Mouse (Mus musculus): ENCODE data around the gene Adcy5. TPM values are rescaled to one million over a fixed set of nuclear protein-coding genes. Genes with fewer than 3 reads are reported as not detected.

The Adcy5 gene
- total and polyA plus RNA-seq, 3 experiments = under 0.01 to 0.08 TPM; not detected in 1

DNA sequence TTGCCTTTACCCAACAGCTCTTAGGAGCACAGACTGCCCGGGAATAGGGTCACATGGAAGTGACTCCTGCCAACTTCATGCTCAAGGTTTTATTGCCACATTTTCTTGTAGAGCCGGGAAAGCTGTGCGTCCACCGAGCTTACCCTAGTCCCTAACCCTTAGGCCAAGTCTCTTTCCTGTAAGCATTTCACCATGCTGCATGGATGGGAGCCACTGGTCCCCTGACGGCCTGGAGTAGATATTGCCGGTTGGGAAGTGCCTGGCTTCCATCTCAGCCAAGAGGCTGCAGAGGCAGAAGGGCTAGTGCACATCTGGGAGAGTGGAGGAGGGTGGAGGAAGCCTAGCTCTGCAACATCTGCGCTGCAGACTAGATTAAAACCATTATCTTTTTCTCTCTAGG, 14.8 kb downstream of the Adcy5 start:
- Histone ChIP-seq H3K27ac (ENCODE audit: control insufficient read depth, low read depth, low read length) (no peak overlapping the region), H3K27me3 (ENCODE audit: control insufficient read depth in 1 of 2, insufficient read depth in 2 of 2, low read length in 2 of 2) (no peaks in the 10 kb centered on the region), H3K9me3 (replicated peaks; ENCODE audit: insufficient read depth, low read length) (no peaks in the 10 kb centered on the region), H3K9ac (ENCODE audit: control insufficient read depth, low read depth, low read length, poor library complexity, severe bottlenecking) (no peak overlapping the region), H3K36me3 (ENCODE audit: control insufficient read depth in 1 of 2, insufficient read depth in 2 of 2, low read length in 2 of 2) (no peaks in the 10 kb centered on the region), H3K79me2 (ENCODE audit: control insufficient read depth, insufficient read depth, low read length, poor library complexity) (no peaks in the 10 kb centered on the region), H3K4me1 (ENCODE audit: control insufficient read depth in 1 of 2, insufficient read depth in 2 of 2, low read length in 2 of 2) (no peaks in the 10 kb centered on the region), H3K4me3 (ENCODE audit: control insufficient read depth in 1 of 2, insufficient read depth in 1 of 2, low read depth in 2 of 2, low read length in 2 of 2) (no peak overlapping the region)
- DNase-seq (ENCODE audit: low read depth, low spot score) = no peak
- no peak for TF ChIP-seq KAT2A (conservative IDR thresholded peaks at IDR 0.05; ENCODE audit: low read depth, low read length)
- TF ChIP-seq UBTF (IDR thresholded peaks at IDR 0.05; ENCODE audit: borderline replicate concordance, insufficient read depth, low read depth, low read length) = no peak

DNA sequence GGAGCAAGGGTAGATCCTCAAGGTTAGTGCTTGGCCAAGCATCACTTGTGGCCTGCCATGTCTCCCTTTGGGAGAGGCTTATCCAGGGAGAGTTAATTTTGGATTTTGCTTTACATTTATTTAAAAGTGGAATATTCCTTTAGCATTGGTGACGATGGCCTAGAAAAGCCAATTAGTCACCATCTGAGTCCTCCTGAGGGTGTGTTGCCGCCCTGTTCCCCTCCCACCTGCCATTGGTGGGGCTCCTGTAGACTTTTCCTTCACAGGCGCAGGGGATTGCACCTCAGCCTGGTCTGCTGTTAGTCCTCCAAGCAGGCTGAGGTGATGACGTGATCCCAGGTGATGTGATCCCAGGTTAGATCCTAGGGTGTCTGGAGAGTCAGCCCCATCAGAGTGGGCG, 17.5 kb downstream of the Adcy5 start:
- H3K4me1 ChIP-seq (ENCODE audit: control insufficient read depth in 1 of 2, insufficient read depth in 2 of 2, low read length in 2 of 2) = no peaks in the 10 kb centered on the region
- H3K27me3 ChIP-seq (ENCODE audit: control insufficient read depth in 1 of 2, insufficient read depth in 2 of 2, low read length in 2 of 2) = no peaks in the 10 kb centered on the region
- no peaks in the 10 kb centered on the region for H3K79me2 ChIP-seq (ENCODE audit: control insufficient read depth, insufficient read depth, low read length, poor library complexity)
- H3K4me3 ChIP-seq (ENCODE audit: control insufficient read depth in 1 of 2, insufficient read depth in 1 of 2, low read depth in 2 of 2, low read length in 2 of 2) = no peak overlapping the region
- no peak for TF ChIP-seq ZNF384 (IDR thresholded peaks at IDR 0.05; ENCODE audit: low read depth, low read length)
- no peak for TF ChIP-seq ELF1 (IDR thresholded peaks at IDR 0.05; ENCODE audit: low read depth, low read length)
- no peak for TF ChIP-seq CTCF (IDR thresholded peaks at IDR 0.05 in 2 of 3, conservative IDR thresholded peaks at IDR 0.05 in 1 of 3; ENCODE audit: control insufficient read depth in 1 of 3, insufficient read depth in 1 of 3, low read depth in 2 of 3, low read length in 3 of 3, poor library complexity in 1 of 3, severe bottlenecking in 1 of 3)
- no peak for TF ChIP-seq SMC3 (IDR thresholded peaks at IDR 0.05; ENCODE audit: low read depth, low read length)
- no peak for TF ChIP-seq SIN3A (IDR thresholded peaks at IDR 0.05; ENCODE audit: low read length)
- TF ChIP-seq ZKSCAN1 (IDR thresholded peaks at IDR 0.05; ENCODE audit: low read depth, low read length) = no peak
- no peak for TF ChIP-seq ETS1 (IDR thresholded peaks at IDR 0.05; ENCODE audit: low read depth, low read length)
- no peak for TF ChIP-seq CHD2 (IDR thresholded peaks at IDR 0.05; ENCODE audit: low read length)
- no peak for TF ChIP-seq HCFC1 (IDR thresholded peaks at IDR 0.05; ENCODE audit: low read depth, low read length)
- TF ChIP-seq EP300 (IDR thresholded peaks at IDR 0.05; ENCODE audit: low read depth in 1 of 2, low read length in 2 of 2) = no peak
- H3K36me3 ChIP-seq (ENCODE audit: control insufficient read depth in 1 of 2, insufficient read depth in 2 of 2, low read length in 2 of 2) = no peaks in the 10 kb centered on the region
- DNase-seq (ENCODE audit: low read depth, low spot score) = no peak
- H3K9me3 ChIP-seq (replicated peaks; ENCODE audit: insufficient read depth, low read length) = no peaks in the 10 kb centered on the region
- H3K9ac ChIP-seq (ENCODE audit: control insufficient read depth, low read depth, low read length, poor library complexity, severe bottlenecking) = no peak overlapping the region
- H3K27ac ChIP-seq (ENCODE audit: control insufficient read depth, low read depth, low read length) = no peak overlapping the region

DNA sequence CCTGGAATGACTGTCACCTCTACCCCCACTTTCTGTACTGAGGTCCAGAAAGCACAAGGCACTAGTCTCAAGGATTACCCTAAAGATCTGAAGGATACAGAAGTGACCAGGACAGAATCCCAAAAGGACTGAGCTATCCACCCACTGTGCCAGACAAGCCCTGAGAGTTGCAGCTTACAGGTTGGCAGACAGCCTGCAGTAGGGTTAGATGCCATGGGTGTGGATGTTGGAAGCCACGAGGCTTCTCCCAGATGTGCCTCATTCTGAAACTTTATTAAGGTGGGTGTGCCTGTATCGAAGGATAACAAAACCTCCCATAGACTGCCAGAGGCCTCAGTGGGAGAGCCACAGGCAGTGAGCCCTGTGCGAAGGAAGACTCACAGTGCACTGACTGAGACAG, 23.8 kb downstream of the Adcy5 start:
- no peak overlapping the region for H3K4me3 ChIP-seq (ENCODE audit: control insufficient read depth in 1 of 2, insufficient read depth in 1 of 2, low read depth in 2 of 2, low read length in 2 of 2)
- H3K27ac ChIP-seq (ENCODE audit: control insufficient read depth, low read depth, low read length) = no peak overlapping the region
- no peaks in the 10 kb centered on the region for H3K27me3 ChIP-seq (ENCODE audit: control insufficient read depth in 1 of 2, insufficient read depth in 2 of 2, low read length in 2 of 2)
- H3K36me3 ChIP-seq (ENCODE audit: control insufficient read depth in 1 of 2, insufficient read depth in 2 of 2, low read length in 2 of 2) = no peaks in the 10 kb centered on the region
- no peaks in the 10 kb centered on the region for H3K9me3 ChIP-seq (replicated peaks; ENCODE audit: insufficient read depth, low read length)
- H3K79me2 ChIP-seq (ENCODE audit: control insufficient read depth, insufficient read depth, low read length, poor library complexity) = no peaks in the 10 kb centered on the region
- no peaks in the 10 kb centered on the region for H3K4me1 ChIP-seq (ENCODE audit: control insufficient read depth in 1 of 2, insufficient read depth in 2 of 2, low read length in 2 of 2)
- no peak for DNase-seq (ENCODE audit: low read depth, low spot score)
- H3K9ac ChIP-seq (ENCODE audit: control insufficient read depth, low read depth, low read length, poor library complexity, severe bottlenecking) = no peak overlapping the region
- TF ChIP-seq MYC (IDR thresholded peaks at IDR 0.05; ENCODE audit: low read depth, low read length) (no peak), TCF12 (IDR thresholded peaks at IDR 0.05; ENCODE audit: low read depth, low read length) (no peak), SIN3A (IDR thresholded peaks at IDR 0.05; ENCODE audit: low read length) (no peak), CHD1 (IDR thresholded peaks at IDR 0.05; ENCODE audit: low read depth, low read length) (no peak), E2F4 (IDR thresholded peaks at IDR 0.05; ENCODE audit: borderline replicate concordance, low read depth, low read length) (no peak), MYB (IDR thresholded peaks at IDR 0.05; ENCODE audit: low read depth, low read length) (no peak), RCOR1 (IDR thresholded peaks at IDR 0.05; ENCODE audit: low read depth, low read length) (no peak)

All from MEL (cell line).